Mouse (Mus musculus): ENCODE measurements around the gene Nup153.
A peak's percentile ranks its signal among the peaks of the same experiment; 100 is the strongest.

Nup153 gene

GRCm38 (mm10) chr13:46727038-46727836 is 503 bp downstream of the Nup153 start:
- peak; percentile 81 for DNase-seq

DNA sequence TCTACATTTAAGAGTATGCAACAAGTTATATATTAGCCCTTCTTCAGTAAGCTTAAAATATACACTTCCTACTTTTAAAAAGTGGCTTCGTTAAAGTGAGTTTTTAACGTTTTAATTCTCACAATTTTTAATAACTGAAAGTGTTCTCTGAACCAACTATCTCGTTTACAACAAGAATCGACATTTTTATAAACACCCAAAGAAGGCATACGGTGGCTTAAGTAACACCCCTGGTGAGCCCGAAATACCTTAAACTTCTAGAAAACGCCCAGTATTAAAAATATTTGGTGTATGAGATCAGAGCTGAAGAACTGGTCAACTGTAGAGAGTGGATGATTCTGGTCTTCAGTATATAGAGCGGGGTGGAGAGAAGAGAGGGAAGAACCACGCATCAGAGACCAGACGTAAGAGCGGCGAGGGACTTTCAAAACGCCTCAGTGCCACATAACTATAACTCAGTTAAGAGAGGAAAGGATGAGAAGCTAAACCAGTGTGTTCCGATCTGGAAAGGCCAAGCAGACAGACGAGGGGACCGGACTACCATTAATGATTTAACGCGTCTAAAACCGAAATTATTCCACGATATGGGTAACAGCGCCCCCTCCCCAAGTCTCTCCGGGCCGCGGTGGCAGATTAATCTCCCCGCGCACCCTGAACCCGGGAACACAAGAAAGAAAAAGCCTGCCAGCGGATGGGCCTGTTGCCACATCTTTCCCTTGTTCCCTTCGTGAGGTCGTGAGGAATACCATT is 1.3 kb downstream of the Nup153 start:
- DNase-seq, result peak; percentile 55

GRCm38 (mm10) chr13:46725227-46725626 is 2.5 kb downstream of the Nup153 start:
- peak; percentile 67 for DNase-seq

DNA sequence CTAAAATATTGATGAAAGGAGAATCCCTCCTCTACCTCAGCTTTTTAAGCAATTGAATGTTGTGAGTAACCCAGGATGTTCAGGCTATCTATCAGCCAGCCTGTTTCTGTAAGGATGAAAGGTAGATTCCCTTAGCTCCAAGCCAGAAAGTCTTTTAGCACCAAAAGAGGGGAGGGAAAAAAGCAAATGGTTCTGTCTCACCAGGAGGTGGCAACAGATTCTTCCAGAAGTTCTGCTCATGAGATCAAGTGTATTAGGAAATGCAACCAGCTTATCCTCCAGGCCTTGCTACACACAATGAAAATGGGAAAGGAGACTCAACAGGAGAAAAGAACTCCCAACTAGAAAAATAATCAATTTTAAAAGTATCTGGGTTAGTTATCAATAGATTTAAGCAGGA is 3.4 kb downstream of the Nup153 start:
- DNase-seq, result no peak

DNA sequence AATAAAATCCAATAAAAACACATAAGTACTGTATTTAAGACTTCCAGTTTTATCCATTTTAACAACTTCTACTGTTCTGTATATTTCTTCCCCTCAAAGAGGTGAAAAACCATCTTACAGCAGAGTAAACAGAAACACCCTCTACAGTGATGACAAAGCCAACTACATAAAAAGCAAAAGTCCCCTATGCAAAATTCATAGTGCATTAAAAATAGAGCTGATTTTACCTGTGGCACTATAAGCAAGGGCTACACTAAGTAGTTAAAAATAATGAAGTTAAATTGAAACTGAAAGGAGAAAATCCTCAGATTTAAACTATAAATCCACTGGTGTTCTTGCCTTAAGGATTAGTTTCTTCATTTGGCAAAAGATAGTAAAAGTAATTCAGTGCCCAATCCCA is 6.7 kb downstream of the Nup153 start:
- no peak for DNase-seq

DNA sequence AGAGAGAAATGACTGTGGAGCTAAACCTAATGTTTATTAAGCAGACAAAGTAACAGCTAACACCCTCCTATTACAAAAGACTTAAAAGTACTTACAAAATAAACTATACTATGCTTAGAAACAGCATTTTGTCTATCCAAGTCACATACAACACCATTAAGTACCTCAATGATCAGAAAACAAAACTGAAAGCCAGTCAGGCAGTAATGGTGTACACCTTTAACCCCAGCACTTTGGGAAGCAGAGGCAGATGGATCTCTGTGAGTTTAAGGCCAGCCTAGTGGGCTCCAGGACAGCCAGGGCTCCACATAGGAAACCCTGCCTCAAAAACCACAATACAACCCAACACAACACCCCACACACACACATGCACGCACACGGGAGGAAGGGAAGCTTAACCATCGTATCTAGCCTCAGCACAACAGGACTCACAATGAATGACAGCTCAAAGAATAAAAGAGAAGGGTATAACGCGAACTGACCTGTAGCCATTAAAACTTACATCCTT is 8.8 kb downstream of the Nup153 start:
- no peak for DNase-seq

- peak; percentile 12 for DNase-seq
Measured at GRCm38 (mm10) chr13:46715976-46716639, 11.6 kb downstream of the Nup153 start.

DNA sequence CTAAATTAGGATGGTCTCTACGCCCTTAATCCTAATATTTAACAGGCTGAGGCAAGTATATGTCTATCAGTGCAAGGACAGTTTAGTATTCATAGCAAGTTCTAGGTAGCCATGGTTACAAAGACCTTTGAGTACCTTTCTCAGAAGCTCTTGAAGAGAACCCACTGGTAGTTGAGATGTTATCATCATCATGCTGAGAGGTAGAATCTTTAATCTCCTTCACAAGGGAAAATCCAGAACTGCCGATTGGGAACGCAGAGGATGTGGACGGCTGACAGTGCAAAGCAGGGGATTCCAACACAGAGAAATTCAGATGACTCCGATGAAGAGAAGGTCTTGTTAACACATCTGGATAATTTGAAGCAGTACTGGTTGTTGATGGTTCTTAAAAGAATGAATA is 14.3 kb downstream of the Nup153 start:
- no peak for DNase-seq

GRCm38 (mm10) chr13:46703138-46703537 is 24.6 kb downstream of the Nup153 start:
- peak; percentile 8 for DNase-seq

DNA sequence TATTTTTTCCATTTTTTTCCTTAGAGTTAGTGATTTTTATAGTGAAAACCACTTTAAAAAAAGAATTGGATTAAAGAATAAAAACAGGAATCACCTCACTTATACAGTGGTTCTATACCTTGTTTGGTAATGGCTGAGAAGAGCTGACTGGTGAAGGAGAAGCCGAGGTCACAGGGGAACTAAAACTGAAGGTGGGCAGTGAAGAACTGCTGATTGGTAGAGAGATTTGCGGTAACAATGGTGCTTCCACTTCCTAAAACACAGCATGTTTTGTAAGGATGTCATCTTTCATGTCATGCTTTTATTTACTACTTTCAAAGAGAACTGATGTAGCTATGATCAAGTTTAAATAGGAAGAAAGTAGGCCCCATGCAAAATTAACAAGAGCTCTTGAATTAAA is 26.3 kb downstream of the Nup153 start:
- no peak for DNase-seq

DNA sequence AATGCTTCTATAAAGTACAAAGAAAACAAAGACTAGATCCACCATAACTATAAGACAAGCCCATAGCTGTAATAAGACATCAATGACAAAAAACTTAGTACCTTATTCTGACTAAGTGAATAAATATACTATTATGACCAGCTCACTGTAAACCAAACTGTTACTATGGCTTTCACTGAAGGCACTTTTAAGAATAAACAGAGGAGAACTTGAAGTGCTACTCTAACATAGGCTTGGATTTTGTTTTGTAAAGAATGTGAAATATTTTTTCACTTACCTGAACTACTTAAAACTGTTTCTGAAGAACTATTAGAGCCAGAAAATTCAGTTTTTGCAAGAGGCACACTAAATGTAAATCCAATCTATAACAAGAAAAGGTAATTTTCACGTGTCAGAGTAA is 28.4 kb downstream of the Nup153 start:
- no peak for DNase-seq

DNA sequence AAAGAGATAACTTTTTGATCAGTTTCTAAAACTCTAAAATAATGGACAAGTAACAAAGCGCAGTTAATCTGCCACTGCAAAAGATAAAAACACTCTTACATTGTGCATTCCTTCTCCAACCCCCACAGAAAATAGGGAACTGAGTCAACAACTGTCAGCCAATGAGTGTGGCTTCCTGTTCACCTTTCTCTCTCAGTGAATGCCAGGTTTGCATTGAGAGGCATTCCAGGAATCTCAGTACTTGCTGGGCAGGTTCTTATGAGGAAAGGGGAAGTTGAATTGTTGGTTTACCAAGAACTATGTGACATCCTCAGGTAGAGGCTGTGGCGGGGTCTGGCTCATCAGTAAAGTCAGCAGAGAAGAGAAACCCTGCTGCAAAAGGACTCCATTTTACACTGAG is 31.0 kb downstream of the Nup153 start:
- DNase-seq, result no peak

DNA sequence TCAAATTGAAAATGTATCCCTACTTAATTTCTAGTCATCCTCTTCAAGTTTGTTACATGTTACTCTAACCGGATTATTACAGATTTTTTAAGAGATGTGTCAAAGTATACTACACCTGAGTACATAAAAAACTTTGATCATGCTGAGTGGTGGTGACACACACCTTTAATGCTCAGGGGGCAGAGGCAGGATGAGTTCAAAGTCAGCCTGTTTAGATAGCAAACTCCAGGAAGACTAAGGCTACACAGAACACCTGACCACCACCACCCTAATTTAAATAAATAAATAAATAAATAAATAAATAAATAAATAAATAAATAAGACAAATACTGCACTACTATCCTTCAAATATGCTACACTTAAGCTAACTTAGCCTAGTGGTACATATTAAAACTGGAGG is 31.8 kb downstream of the Nup153 start:
- no peak for DNase-seq

DNA sequence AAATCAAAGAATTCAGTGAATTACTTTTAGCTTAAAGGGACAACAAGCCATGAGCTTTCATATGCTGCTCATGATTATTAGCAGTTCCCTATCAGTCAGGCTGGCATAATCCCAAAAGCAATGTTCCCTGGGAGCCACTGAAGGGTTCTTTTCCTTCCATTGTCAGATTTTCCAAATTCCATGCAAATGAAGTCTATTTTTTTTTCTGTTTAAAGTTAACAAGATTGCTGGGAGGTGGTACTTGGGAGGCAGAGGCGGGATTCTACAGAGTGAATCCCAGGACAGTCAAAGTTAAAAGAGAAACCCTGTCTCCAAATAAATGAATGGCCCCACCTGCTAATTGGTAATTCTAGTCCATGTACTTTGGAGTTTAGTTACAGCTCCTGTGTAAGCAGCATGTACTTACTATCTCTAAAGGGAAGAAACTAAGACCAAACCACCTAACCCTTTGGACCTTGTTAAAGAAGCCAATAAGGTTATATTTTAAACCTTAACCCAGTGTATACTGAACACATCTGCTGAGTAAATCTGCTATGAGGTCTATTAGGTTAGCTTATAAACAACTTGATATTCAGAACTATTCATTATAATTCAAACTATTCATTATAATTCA is 32.3 kb downstream of the Nup153 start:
- DNase-seq, result no peak

DNA sequence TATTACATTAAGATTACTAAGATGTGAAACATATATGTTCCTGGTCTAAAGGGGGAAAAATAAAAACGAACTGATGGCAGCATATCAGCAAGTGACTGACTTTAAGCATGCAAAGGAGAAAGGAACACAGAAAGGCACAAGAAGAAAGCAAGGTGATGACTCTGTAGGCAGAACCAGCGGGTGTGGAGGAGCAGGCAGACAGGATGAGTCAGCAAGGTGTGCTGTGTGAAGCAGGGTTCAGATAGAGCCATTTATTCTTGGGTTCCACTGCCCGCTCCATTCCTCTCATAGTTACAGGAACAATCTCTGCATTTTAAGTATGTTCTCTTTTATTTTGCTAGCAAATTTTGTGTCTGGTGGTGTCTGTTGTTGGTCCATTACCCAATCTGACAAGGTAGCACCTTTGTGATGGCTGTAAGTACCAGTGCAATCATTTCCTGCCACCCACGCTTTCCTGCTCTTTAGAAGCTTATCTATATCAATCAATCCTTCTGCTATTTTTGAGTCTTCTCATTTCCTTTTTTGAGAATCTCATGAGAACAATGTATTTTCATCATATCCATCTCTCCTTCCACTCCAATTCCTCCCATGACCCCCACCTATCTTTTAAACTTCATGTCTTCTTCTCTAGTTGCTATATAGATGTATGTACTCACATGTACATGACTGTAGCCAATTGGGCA is 37.0 kb downstream of the Nup153 start:
- peak; percentile 6 for DNase-seq

- DNase-seq, result no peak
Measured at GRCm38 (mm10) chr13:46683370-46683769, 44.4 kb downstream of the Nup153 start.

DNA sequence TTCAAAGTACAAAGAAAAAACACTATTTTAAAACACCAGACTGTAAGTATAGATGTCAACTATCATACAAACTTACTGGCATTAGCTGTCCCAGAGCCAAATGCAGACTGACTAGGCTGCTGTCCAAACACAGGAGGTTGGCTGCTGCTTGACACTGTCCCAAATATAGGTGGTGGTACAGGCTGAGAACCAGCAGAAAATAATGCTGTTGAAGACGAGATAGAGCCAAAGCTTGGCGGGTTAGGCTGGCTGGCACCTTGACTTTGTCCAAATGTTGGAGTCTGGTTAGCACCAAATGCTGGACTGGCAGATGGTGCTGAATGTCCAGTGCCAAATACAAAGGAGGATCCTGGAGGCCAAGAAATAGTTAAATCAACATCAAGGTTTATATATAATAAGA is 44.8 kb downstream of the Nup153 start:
- no peak for DNase-seq

GRCm38 (mm10) chr13:46677721-46678120 is 50.0 kb downstream of the Nup153 start:
- DNase-seq, result no peak

DNA sequence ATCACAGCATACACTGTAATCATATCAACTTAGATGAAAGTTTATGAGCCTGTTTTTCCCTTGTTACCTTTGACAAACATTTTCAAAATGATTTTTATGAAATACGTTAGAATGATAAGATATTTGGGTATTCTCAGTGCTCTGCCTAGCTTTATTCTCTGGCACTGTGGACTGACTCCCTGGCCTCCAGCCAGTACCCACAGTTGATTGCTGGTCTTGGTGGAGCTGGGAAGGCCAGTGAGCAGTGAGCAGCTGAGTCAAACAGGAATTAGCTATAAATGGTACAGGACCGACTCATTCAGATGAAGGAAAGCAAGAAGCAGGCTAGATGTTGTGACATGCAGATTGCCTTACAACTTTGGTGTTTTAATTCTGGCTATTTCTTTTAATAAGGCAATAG is 53.1 kb downstream of the Nup153 start:
- DNase-seq, result no peak

DNA sequence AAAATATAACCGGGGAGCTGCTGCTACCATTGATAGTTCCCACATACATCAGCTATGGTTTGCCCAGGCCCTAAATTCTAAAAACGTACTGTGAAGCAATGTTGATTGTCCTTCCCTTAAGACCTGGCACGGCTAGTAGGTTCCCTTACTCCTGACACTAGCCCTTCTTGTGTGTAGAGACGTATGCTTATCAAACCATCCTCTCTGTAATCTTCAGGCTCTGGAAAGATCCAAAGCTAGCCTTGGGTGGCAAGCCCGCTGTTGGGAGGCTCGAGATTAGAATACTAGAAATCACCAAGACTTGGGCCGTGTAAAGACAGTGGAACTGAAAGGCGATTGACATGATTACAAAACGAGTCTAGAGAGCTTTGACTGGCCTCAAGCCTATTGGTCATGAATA is 57.2 kb downstream of the Nup153 start:
- DNase-seq, result peak; percentile 27

DNA sequence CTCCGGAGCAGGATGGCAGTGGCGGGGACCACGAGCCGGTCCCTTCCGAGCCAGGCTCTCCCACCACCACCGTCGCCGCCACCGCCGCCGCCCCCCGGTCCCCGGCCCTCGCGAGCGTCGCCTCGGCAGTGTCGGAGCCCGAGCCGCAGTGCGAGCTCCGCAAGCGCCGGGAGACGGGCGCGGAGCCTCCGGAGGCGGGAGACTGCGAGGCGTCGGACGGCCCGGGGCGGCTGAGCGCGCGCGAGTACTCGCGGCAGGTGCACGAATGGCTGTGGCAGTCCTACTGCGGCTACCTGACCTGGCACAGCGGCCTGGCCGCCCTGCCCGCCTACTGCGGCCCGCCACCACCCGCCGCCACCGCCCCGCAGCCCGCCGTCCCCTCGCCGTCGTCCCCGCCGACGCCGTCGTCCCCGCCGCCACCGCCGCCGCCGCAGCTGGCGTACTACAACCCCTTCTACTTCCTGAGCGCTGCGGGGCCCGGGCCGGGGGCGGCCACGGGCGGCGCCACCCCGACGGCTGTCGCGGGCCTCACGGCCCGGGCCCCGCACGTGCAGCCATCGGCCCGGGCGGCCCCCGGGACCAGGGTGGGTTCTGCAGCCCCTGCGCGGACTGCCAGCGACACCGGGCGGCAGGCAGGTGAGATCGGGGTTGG is 58.0 kb downstream of the Nup153 start:
- DNase-seq, result peak; percentile 41

- peak; percentile 93 for DNase-seq
Measured at GRCm38 (mm10) chr13:46669048-46669619, 58.6 kb downstream of the Nup153 start, which contains the start of gene Fam8a1. Fam8a1 (plus strand) TSS chr13:46669522.
